Mouse (Mus musculus) C2C12 (cell line): Measurements from ENCODE around the gene Acsf3. TPM values are rescaled to one million over a fixed set of nuclear protein-coding genes. Genes with fewer than 3 reads are reported as not detected.

Experiments
- H3K27me3 ChIP-seq: one replicate; pipeline ENCODE4 v1.6.1; 2011; ENCODE audit not compliant: control insufficient read depth, insufficient read depth, insufficient read length
- H3K36me3 ChIP-seq: one replicate; pipeline ENCODE4 v1.6.1; 2011; ENCODE audit not compliant: control insufficient read depth, insufficient read depth
- H3K4me3 ChIP-seq: one replicate; pipeline ENCODE4 v1.5.1; 2011; ENCODE audit warnings: mild to moderate bottlenecking, control low read depth; ENCODE audit not compliant: poor library complexity, insufficient read depth, severe bottlenecking
- H3K79me2 ChIP-seq: one replicate; pipeline ENCODE4 v1.6.1; 2011; ENCODE audit not compliant: control insufficient read depth, insufficient read depth
- H3K79me3 ChIP-seq: one replicate; pipeline ENCODE4 v1.6.1; 2011; ENCODE audit warnings: low read depth, control low read depth
- H3ac ChIP-seq: one replicate; pipeline ENCODE3; 2011; ENCODE audit warnings: low read depth; ENCODE audit not compliant: control insufficient read depth, insufficient read length
- CEBPB ChIP-seq: IDR thresholded peaks from one replicate; pipeline ENCODE4 v1.6.1; 2011; ENCODE audit warnings: low read depth, mild to moderate bottlenecking, control low read depth, moderate library complexity
- CTCF ChIP-seq: IDR thresholded peaks from one replicate; pipeline ENCODE4 v1.5.1; 2011; ENCODE audit not compliant: control insufficient read depth, insufficient read depth, insufficient read length
- FOSL1 ChIP-seq: IDR thresholded peaks from one replicate; pipeline ENCODE4 v1.8.0; 2011; ENCODE audit warnings: mild to moderate bottlenecking, low read length; ENCODE audit not compliant: poor library complexity, insufficient read depth, severe bottlenecking
- MAX ChIP-seq: IDR thresholded peaks from one replicate; pipeline ENCODE4 v1.6.1; 2011; ENCODE audit warnings: mild to moderate bottlenecking, control low read depth
- MYOD1 ChIP-seq: IDR thresholded peaks from one replicate; pipeline ENCODE4 v1.6.1; 2011; ENCODE audit warnings: low read depth; ENCODE audit not compliant: control insufficient read depth, insufficient read length
- MYOG ChIP-seq: IDR thresholded peaks from one replicate; pipeline ENCODE4 v1.6.1; 2011; ENCODE audit not compliant: control insufficient read depth, insufficient read length; ENCODE audit errors: extremely low read depth
- USF1 ChIP-seq: IDR thresholded peaks from one replicate; pipeline ENCODE4 v1.6.1; 2011; ENCODE audit warnings: low read depth, mild to moderate bottlenecking, control low read depth, moderate library complexity
- polyA plus RNA-seq: library from polyadenylated mRNA; unstranded; fragments of >200 nt; fragmentation: generic; extraction: Trizol; gene quantifications from one replicate; pipeline ENCODE4 v1.2.1, GENCODE M21; 2012; ENCODE audit warnings: missing spikeins

Gene Acsf3
- polyA plus RNA-seq, 1 experiment = 6.1 TPM

DNA sequence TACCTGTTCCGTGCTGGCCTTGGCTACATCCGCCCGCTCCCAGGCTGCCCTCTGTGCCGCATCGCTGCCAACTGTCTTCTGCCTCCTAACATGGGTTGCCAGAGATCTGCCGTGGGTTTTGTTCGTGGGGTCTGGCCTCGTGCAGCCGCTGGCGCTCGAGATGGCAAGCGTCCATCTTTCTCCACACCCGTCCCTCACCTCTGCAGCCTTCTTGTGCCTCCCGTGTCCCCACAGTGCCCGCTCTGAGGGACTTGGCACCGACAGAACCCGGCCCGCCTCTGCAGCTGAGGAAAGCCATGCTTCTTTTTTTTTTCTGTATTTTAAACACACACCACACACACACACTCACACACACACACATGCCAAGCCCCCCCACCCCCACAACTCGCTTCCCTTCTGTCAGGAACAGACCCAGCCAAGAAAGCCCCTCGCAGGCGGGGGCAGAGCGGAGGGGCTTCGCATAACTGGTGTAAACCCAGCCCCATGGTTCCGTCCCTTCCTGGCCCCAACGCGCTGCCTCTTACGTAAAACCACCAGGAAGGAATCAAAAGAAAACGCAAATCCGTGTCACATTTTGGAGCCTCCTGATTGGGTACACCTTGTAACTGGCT lies 23.1 kb upstream of the Acsf3 start:
- H3K4me3 ChIP-seq = no peak overlapping the region

DNA sequence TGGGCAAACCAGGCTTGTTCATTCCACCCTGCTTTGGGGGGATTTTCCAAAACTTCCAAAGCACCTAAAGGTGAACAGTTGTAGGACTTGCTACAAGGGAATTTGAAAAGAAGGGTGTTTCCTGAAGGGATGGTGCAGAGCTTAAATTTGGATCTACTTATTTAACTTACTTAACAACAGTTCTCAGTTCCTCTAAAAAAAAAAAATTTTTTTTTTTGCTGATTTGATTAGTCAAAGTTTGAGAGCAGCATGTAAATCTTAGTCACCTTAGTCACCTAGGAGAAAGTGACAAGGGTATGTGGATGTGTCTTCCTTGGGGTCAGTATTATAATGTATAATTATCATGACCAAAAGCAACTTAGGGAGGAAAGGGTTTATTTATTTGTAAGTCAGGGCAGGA lies 16.7 kb upstream of the Acsf3 start:
- Histone ChIP-seq H3K27me3 (peaks cover 45% of the 10 kb centered on the region), H3K79me2 (no peaks in the 10 kb centered on the region), H3ac (no peak overlapping the region)

More for the DNA sequence above, 23.1 kb upstream of the Acsf3 start:
- no peaks in the 10 kb centered on the region for H3K36me3 ChIP-seq
- no peaks in the 10 kb centered on the region for H3K79me3 ChIP-seq
- H3K27me3 ChIP-seq = peaks cover 91% of the 10 kb centered on the region
- TF ChIP-seq CTCF = no peak
- no peak for TF ChIP-seq MYOG
- TF ChIP-seq MAX = no peak
- no peak for TF ChIP-seq USF1
- TF ChIP-seq FOSL1 = no peak
- no peak for TF ChIP-seq MYOD1
- no peak for TF ChIP-seq CEBPB
- H3K79me2 ChIP-seq = no peaks in the 10 kb centered on the region
- H3ac ChIP-seq = no peak overlapping the region

DNA sequence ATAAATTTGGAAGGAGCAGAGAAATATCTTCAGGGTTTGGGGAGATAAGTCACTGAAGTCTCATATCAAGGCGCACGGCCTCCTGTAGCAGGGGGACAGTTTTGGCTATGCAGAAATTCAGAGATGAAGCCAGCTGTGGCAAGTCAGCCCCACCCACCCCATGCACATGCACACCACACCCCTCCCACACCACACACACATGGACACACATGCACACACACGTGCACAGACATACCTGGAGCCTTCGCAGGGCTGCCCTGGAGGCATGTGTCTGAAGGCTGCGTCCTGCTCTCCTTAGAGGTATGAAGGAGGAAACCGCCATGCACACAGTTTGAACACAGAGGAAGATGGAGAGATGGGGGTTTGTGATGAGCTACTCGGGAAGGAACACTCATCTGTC lies 15.2 kb upstream of the Acsf3 start:
- H3K79me2 ChIP-seq = no peaks in the 10 kb centered on the region
- H3K79me3 ChIP-seq = no peaks in the 10 kb centered on the region
- H3ac ChIP-seq = no peak overlapping the region
- no peak for TF ChIP-seq CEBPB
- no peak for TF ChIP-seq FOSL1
- TF ChIP-seq MYOG = no peak
- H3K36me3 ChIP-seq = no peaks in the 10 kb centered on the region
- no peak overlapping the region for H3K4me3 ChIP-seq
- peaks cover 39% of the 10 kb centered on the region for H3K27me3 ChIP-seq

More for the DNA sequence above, 16.7 kb upstream of the Acsf3 start:
- no peak overlapping the region for H3K4me3 ChIP-seq
- H3K79me3 ChIP-seq = no peaks in the 10 kb centered on the region
- H3K36me3 ChIP-seq = no peaks in the 10 kb centered on the region
- TF ChIP-seq CTCF (no peak), CEBPB (no peak), FOSL1 (no peak), MYOD1 (no peak), MAX (no peak), USF1 (no peak), MYOG (no peak)

DNA sequence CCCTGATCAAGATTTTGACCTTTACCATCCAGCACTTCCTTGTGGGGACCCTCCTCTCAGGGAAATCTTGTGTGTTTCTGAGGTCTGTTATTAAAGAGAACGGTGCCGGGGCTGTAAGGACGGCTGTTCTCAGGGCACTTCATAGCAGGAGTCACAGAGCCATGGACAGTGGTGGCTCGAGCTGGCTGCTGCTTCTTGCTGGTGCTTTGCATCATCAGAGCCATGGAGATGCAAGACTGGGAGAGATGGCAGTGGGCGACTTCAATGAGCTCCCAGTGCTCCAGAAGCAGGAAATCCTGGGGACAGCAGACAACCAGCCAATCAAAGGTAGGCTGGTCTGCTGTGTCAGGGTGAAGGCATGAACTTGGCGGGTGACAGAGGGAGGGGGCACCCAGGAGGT lies 14.2 kb upstream of the Acsf3 start:
- Histone ChIP-seq H3K27me3 (peaks cover 36% of the 10 kb centered on the region), H3K4me3 (no peak overlapping the region), H3K36me3 (no peaks in the 10 kb centered on the region), H3K79me3 (no peaks in the 10 kb centered on the region), H3ac (no peak overlapping the region), H3K79me2 (no peaks in the 10 kb centered on the region)
- TF ChIP-seq FOSL1 (no peak), MYOG (no peak), USF1 (no peak), CEBPB (no peak), MAX (no peak), MYOD1 (no peak), CTCF (no peak)

DNA sequence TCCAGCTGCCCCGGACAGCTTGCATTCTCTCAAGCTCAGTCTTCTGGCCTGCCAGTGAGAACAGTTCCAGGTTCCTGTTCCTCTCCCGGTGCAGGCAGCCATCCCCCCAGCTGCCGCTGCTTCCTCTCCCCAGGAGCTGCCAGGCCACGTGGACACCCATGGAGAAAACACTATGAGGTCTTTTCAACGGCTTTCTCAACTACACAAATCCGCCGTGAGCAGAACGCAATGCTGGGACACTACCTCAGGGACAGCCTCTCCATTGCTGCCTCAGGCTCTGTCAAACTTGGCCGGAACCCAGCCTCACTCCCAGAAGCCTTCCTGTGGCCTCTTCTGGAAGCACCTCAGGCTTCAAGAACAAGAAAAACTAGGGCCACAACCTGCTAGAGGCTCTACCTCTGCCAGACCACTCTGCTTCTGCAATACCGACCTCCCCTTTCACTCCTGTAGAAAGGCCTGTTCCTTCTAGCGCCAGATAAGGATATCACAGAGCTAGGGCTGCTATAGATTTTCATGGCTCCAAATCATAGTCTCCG lies 12.5 kb upstream of the Acsf3 start:
- Histone ChIP-seq H3K79me3 (no peaks in the 10 kb centered on the region), H3ac (no peak overlapping the region), H3K36me3 (no peaks in the 10 kb centered on the region), H3K27me3 (peaks cover 37% of the 10 kb centered on the region), H3K79me2 (no peaks in the 10 kb centered on the region), H3K4me3 (no peak overlapping the region)
- TF ChIP-seq FOSL1 = no peak
- TF ChIP-seq CEBPB = no peak
- no peak for TF ChIP-seq MYOD1
- no peak for TF ChIP-seq USF1
- TF ChIP-seq CTCF = no peak
- TF ChIP-seq MYOG = no peak
- TF ChIP-seq MAX = no peak

DNA sequence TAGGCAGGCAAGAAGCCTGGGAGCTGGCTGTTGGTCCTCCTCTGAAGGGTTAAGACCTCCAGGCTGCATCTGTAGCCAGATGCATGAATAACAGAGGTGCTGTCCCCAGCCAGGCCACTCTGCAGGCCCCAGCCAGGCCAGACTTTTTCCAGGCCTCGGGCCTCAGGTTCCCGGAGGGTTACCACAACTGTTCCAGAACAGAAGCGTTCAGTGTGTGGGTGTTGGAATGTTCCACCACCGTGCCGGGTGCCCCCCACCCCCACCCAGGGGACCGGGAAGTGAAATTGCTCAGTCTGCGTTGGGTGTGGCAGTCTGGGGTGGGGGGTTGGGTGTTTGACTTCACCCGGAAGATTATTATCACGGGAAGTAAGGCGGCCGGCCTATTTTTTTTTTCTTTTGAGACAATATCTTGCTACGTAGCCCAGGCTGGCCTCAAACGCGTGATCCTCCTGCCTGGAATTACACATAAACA lies 12.0 kb upstream of the Acsf3 start:
- Histone ChIP-seq H3ac (no peak overlapping the region), H3K27me3 (peaks cover 38% of the 10 kb centered on the region), H3K79me2 (no peaks in the 10 kb centered on the region), H3K4me3 (no peak overlapping the region), H3K36me3 (no peaks in the 10 kb centered on the region), H3K79me3 (no peaks in the 10 kb centered on the region)
- TF ChIP-seq USF1 (no peak), CEBPB (no peak), FOSL1 (no peak), MYOD1 (no peak), MAX (no peak), MYOG (no peak), CTCF (no peak)
